Mouse (Mus musculus): ENCODE data around the gene Banf2. TPM values are rescaled to one million over a fixed set of nuclear protein-coding genes. Genes with fewer than 3 reads are reported as not detected.

The Banf2 gene
- polyA plus RNA-seq, 1 experiment, result not detected

- 38% methylated on average over 6 of the region's 6 CpGs for WGBS
- no peak overlapping the region for H3K4me3 ChIP-seq (replicated peaks; ENCODE audit: extremely low read depth, low read depth, low read length)
- peak; percentile 45 for DNase-seq
- H3K4me1 ChIP-seq (ENCODE audit: control insufficient read depth, insufficient read depth, low read length), result peaks cover 50% of the 10 kb centered on the region
- no peak for TF ChIP-seq POLR2A (IDR thresholded peaks at IDR 0.05; ENCODE audit: borderline replicate concordance, extremely low read depth, low read depth, low read length)
- TF ChIP-seq CTCF (IDR thresholded peaks at IDR 0.05; ENCODE audit: insufficient read depth, low read length), result peak; percentile 10; the same call in 1 of the 2 replicates
These were observed 27.5 kb upstream of the Banf2 start for GRCm38 (mm10) chr2:144005166-144005955.

GRCm38 (mm10) chr2:144006686-144007085, 26.2 kb upstream of the Banf2 start:
- Histone ChIP-seq H3K4me1 (ENCODE audit: control insufficient read depth, insufficient read depth, low read length) (peaks cover 51% of the 10 kb centered on the region), H3K4me3 (replicated peaks; ENCODE audit: extremely low read depth, low read depth, low read length) (no peak overlapping the region)
- DNase-seq, result no peak
- 46% methylated on average over 6 of the region's 6 CpGs for WGBS
- TF ChIP-seq POLR2A (IDR thresholded peaks at IDR 0.05; ENCODE audit: borderline replicate concordance, extremely low read depth, low read depth, low read length) (no peak), CTCF (IDR thresholded peaks at IDR 0.05; ENCODE audit: insufficient read depth, low read length) (no peak)

- Histone ChIP-seq H3K4me3 (replicated peaks; ENCODE audit: extremely low read depth, low read depth, low read length) (no peak overlapping the region), H3K4me1 (ENCODE audit: control insufficient read depth, insufficient read depth, low read length) (peaks cover 51% of the 10 kb centered on the region)
- no peak for DNase-seq
- TF ChIP-seq CTCF (IDR thresholded peaks at IDR 0.05; ENCODE audit: insufficient read depth, low read length), result no peak
- no peak for TF ChIP-seq POLR2A (IDR thresholded peaks at IDR 0.05; ENCODE audit: borderline replicate concordance, extremely low read depth, low read depth, low read length)
- 60% methylated on average over 4 of the region's 4 CpGs for WGBS
These were observed 25.6 kb upstream of the Banf2 start for GRCm38 (mm10) chr2:144007211-144007610.

GRCm38 (mm10) chr2:144009081-144009480, 23.8 kb upstream of the Banf2 start:
- no peak for DNase-seq
- WGBS, result 25% methylated on average over 1 of the region's 1 CpGs
- no peak for TF ChIP-seq POLR2A (IDR thresholded peaks at IDR 0.05; ENCODE audit: borderline replicate concordance, extremely low read depth, low read depth, low read length)
- TF ChIP-seq CTCF (IDR thresholded peaks at IDR 0.05; ENCODE audit: insufficient read depth, low read length), result no peak
- Histone ChIP-seq H3K4me1 (ENCODE audit: control insufficient read depth, insufficient read depth, low read length) (peaks cover 39% of the 10 kb centered on the region), H3K4me3 (replicated peaks; ENCODE audit: extremely low read depth, low read depth, low read length) (no peak overlapping the region)

- peaks cover 34% of the 10 kb centered on the region for H3K4me1 ChIP-seq (ENCODE audit: control insufficient read depth, insufficient read depth, low read length)
- H3K4me3 ChIP-seq (replicated peaks; ENCODE audit: extremely low read depth, low read depth, low read length), result peak overlapping the region; percentile 89
- DNase-seq, result peak; percentile 69
- no peak for TF ChIP-seq CTCF (IDR thresholded peaks at IDR 0.05; ENCODE audit: insufficient read depth, low read length)
- TF ChIP-seq POLR2A (IDR thresholded peaks at IDR 0.05; ENCODE audit: borderline replicate concordance, extremely low read depth, low read depth, low read length), result no peak
- 1% methylated on average over 30 of the region's 30 CpGs for WGBS
These were observed 23.1 kb upstream of the Banf2 start for GRCm38 (mm10) chr2:144009551-144010281.

GRCm38 (mm10) chr2:144010282-144011044, 22.4 kb upstream of the Banf2 start:
- no peak for TF ChIP-seq POLR2A (IDR thresholded peaks at IDR 0.05; ENCODE audit: borderline replicate concordance, extremely low read depth, low read depth, low read length)
- peak; percentile 54; the same call in 1 of the 2 replicates for TF ChIP-seq CTCF (IDR thresholded peaks at IDR 0.05; ENCODE audit: insufficient read depth, low read length)
- WGBS, result under 1% methylated on average over 104 of the region's 107 CpGs
- peak; percentile 89 for DNase-seq
- Histone ChIP-seq H3K4me3 (replicated peaks; ENCODE audit: extremely low read depth, low read depth, low read length) (peak overlapping the region; percentile 89), H3K4me1 (ENCODE audit: control insufficient read depth, insufficient read depth, low read length) (peaks cover 27% of the 10 kb centered on the region)

- WGBS, result under 1% methylated on average over 49 of the region's 53 CpGs
- TF ChIP-seq POLR2A (IDR thresholded peaks at IDR 0.05; ENCODE audit: borderline replicate concordance, extremely low read depth, low read depth, low read length), result peak; percentile 89
- TF ChIP-seq CTCF (IDR thresholded peaks at IDR 0.05; ENCODE audit: insufficient read depth, low read length), result no peak
- DNase-seq, result peak; percentile 98
- Histone ChIP-seq H3K4me1 (ENCODE audit: control insufficient read depth, insufficient read depth, low read length) (peaks cover 21% of the 10 kb centered on the region), H3K4me3 (replicated peaks; ENCODE audit: extremely low read depth, low read depth, low read length) (peak within 1 kb of the TSS; percentile 89)
These were observed 21.7 kb upstream of the Banf2 start, which contains the start of gene Rrbp1 for GRCm38 (mm10) chr2:144011080-144011551. Rrbp1 (minus strand) TSS chr2:144011263.

GRCm38 (mm10) chr2:144014051-144014450, 18.8 kb upstream of the Banf2 start:
- Histone ChIP-seq H3K4me3 (replicated peaks; ENCODE audit: extremely low read depth, low read depth, low read length) (no peak overlapping the region), H3K4me1 (ENCODE audit: control insufficient read depth, insufficient read depth, low read length) (peaks cover 4% of the 10 kb centered on the region)
- DNase-seq, result no peak
- 65% methylated on average over 11 of the region's 11 CpGs for WGBS
- TF ChIP-seq CTCF (IDR thresholded peaks at IDR 0.05; ENCODE audit: insufficient read depth, low read length) (no peak), POLR2A (IDR thresholded peaks at IDR 0.05; ENCODE audit: borderline replicate concordance, extremely low read depth, low read depth, low read length) (no peak)

- DNase-seq, result no peak
- Histone ChIP-seq H3K4me3 (replicated peaks; ENCODE audit: extremely low read depth, low read depth, low read length) (no peak overlapping the region), H3K4me1 (ENCODE audit: control insufficient read depth, insufficient read depth, low read length) (peaks cover 4% of the 10 kb centered on the region)
- TF ChIP-seq CTCF (IDR thresholded peaks at IDR 0.05; ENCODE audit: insufficient read depth, low read length), result no peak
- TF ChIP-seq POLR2A (IDR thresholded peaks at IDR 0.05; ENCODE audit: borderline replicate concordance, extremely low read depth, low read depth, low read length), result no peak
- 62% methylated on average over 5 of the region's 5 CpGs for WGBS
These were observed 18.4 kb upstream of the Banf2 start for GRCm38 (mm10) chr2:144014481-144014880.
